Mouse (Mus musculus) limb, embryonic 10.5 days (tissue): ENCODE results near the gene Tmem59l. TPM values are rescaled to one million over a fixed set of nuclear protein-coding genes. Genes with fewer than 3 reads are reported as not detected.
A peak's percentile ranks its signal among the peaks of the same experiment; 100 is the strongest.

Experiments used
- DNase-seq: peaks from one replicate; pipeline ENCODE4 v3.0.0-alpha.2; 2017; ENCODE audit warnings: low spot score
- H3K27ac ChIP-seq: fragments of 300-500 bp; sonication (generic); 2 replicates; pipeline ENCODE4 v1.5.1; 2016; ENCODE audit warnings: mild to moderate bottlenecking
- H3K27me3 ChIP-seq: fragments of 300-500 bp; sonication (generic); 2 replicates; pipeline ENCODE4 v1.6.1; 2016; ENCODE audit warnings: low read depth, mild to moderate bottlenecking; ENCODE audit not compliant: poor library complexity, severe bottlenecking
- H3K36me3 ChIP-seq: fragments of 300-500 bp; sonication (generic); 2 replicates; pipeline ENCODE4 v1.6.1; 2016; ENCODE audit warnings: mild to moderate bottlenecking, moderate library complexity
- H3K4me1 ChIP-seq: fragments of 300-500 bp; sonication (generic); 2 replicates; pipeline ENCODE4 v1.6.1; 2016
- H3K4me3 ChIP-seq: fragments of 300-500 bp; sonication (generic); 2 replicates; pipeline ENCODE4 v1.5.1; 2016; ENCODE audit warnings: mild to moderate bottlenecking, moderate library complexity
- H3K9me3 ChIP-seq: fragments of 300-500 bp; sonication (generic); replicated peaks from 2 replicates; pipeline ENCODE4 v1.6.1; 2016; ENCODE audit warnings: mild to moderate bottlenecking
- WGBS: fragments of 180-500 bp; shearing (Covaris S2); methylation state at CpG from one replicate; pipeline ENCODE4 v1.1.7; 2016; 5-methylcytosine and 5-hydroxymethylcytosine counted together
- polyA plus RNA-seq: library from polyadenylated mRNA; unstranded; fragments of >200 nt; fragmentation: Nextera tagmentation; extraction: Ambion mirVana; gene quantifications from 2 replicates; pipeline ENCODE4 v1.2.1, GENCODE M21; 2016

Gene Tmem59l
- 22.4 and 23.7 TPM in 2 replicates for polyA plus RNA-seq

- Histone ChIP-seq H3K27ac (peak within 1 kb of the TSS; percentile 94), H3K36me3 (no peaks in the 10 kb centered on the region), H3K4me1 (peaks cover 75% of the 10 kb centered on the region), H3K4me3 (peak within 1 kb of the TSS; percentile 76), H3K9me3 (no peaks in the 10 kb centered on the region), H3K27me3 (peaks cover 91% of the 10 kb centered on the region)
- DNase-seq, result peak; percentile 58
- WGBS, result 6% methylated on average over 33 of the region's 33 CpGs
These were observed at the start of gene Tmem59l for GRCm38 (mm10) chr8:70486941-70487520. TSS of gene Tmem59l (minus strand) at chr8:70487358.

- H3K4me3 ChIP-seq, result no peak overlapping the region
- peaks cover 67% of the 10 kb centered on the region for H3K36me3 ChIP-seq
- peaks cover 18% of the 10 kb centered on the region for H3K4me1 ChIP-seq
- 84% methylated on average over 2 of the region's 2 CpGs for WGBS
- no peak overlapping the region for H3K27ac ChIP-seq
- no peak for DNase-seq
- H3K27me3 ChIP-seq, result no peaks in the 10 kb centered on the region
- no peaks in the 10 kb centered on the region for H3K9me3 ChIP-seq
These were observed 48.5 kb upstream of the Tmem59l start for GRCm38 (mm10) chr8:70535701-70536100.

GRCm38 (mm10) chr8:70535221-70535620 lies 48.1 kb upstream of the Tmem59l start:
- Histone ChIP-seq H3K36me3 (peaks cover 71% of the 10 kb centered on the region), H3K4me1 (peaks cover 14% of the 10 kb centered on the region), H3K9me3 (no peaks in the 10 kb centered on the region), H3K27ac (no peak overlapping the region), H3K27me3 (no peaks in the 10 kb centered on the region), H3K4me3 (no peak overlapping the region)
- no peak for DNase-seq
- 95% methylated on average over 3 of the region's 3 CpGs for WGBS

GRCm38 (mm10) chr8:70534281-70534680 lies 47.1 kb upstream of the Tmem59l start:
- WGBS, result 96% methylated on average over 12 of the region's 12 CpGs
- H3K9me3 ChIP-seq, result no peaks in the 10 kb centered on the region
- DNase-seq, result no peak
- H3K27me3 ChIP-seq, result no peaks in the 10 kb centered on the region
- no peak overlapping the region for H3K4me3 ChIP-seq
- H3K4me1 ChIP-seq, result peaks cover 12% of the 10 kb centered on the region
- H3K27ac ChIP-seq, result no peak overlapping the region
- H3K36me3 ChIP-seq, result peaks cover 81% of the 10 kb centered on the region

- WGBS, result 96% methylated on average over 2 of the region's 2 CpGs
- Histone ChIP-seq H3K4me3 (no peak overlapping the region), H3K36me3 (peaks cover 62% of the 10 kb centered on the region), H3K4me1 (peaks cover 23% of the 10 kb centered on the region), H3K9me3 (no peaks in the 10 kb centered on the region), H3K27me3 (no peaks in the 10 kb centered on the region), H3K27ac (no peak overlapping the region)
- DNase-seq, result no peak
These were observed 43.2 kb upstream of the Tmem59l start for GRCm38 (mm10) chr8:70530314-70530713.

- WGBS, result 97% methylated on average over 3 of the region's 3 CpGs
- no peak for DNase-seq
- H3K27me3 ChIP-seq, result no peaks in the 10 kb centered on the region
- H3K9me3 ChIP-seq, result no peaks in the 10 kb centered on the region
- no peak overlapping the region for H3K4me3 ChIP-seq
- H3K27ac ChIP-seq, result no peak overlapping the region
- H3K4me1 ChIP-seq, result peaks cover 23% of the 10 kb centered on the region
- peaks cover 56% of the 10 kb centered on the region for H3K36me3 ChIP-seq
These were observed 42.6 kb upstream of the Tmem59l start for GRCm38 (mm10) chr8:70529741-70530161.

GRCm38 (mm10) chr8:70529299-70529698 lies 42.1 kb upstream of the Tmem59l start:
- WGBS, result 86% methylated on average over 5 of the region's 5 CpGs
- Histone ChIP-seq H3K4me3 (peak overlapping the region; percentile 9; the same call in 1 of the 2 replicates), H3K27me3 (no peaks in the 10 kb centered on the region), H3K36me3 (peaks cover 52% of the 10 kb centered on the region), H3K4me1 (peaks cover 23% of the 10 kb centered on the region), H3K9me3 (no peaks in the 10 kb centered on the region), H3K27ac (no peak overlapping the region)
- no peak for DNase-seq

- peak overlapping the region; percentile 88 for H3K4me3 ChIP-seq
- H3K27ac ChIP-seq, result peak overlapping the region; percentile 100
- H3K4me1 ChIP-seq, result peaks cover 23% of the 10 kb centered on the region
- H3K36me3 ChIP-seq, result peaks cover 41% of the 10 kb centered on the region
- no peaks in the 10 kb centered on the region for H3K9me3 ChIP-seq
- H3K27me3 ChIP-seq, result no peaks in the 10 kb centered on the region
- no peak for DNase-seq
- WGBS, result 32% methylated on average over 13 of the region's 13 CpGs
These were observed 41.1 kb upstream of the Tmem59l start for GRCm38 (mm10) chr8:70528182-70528797.

GRCm38 (mm10) chr8:70527512-70528181 lies 40.5 kb upstream of the Tmem59l start, which contains the start of the genes Fkbp8 and Kxd1:
TSS of gene Fkbp8 (plus strand) at chr8:70527724.
TSS of gene Kxd1 (minus strand) at chr8:70527956.
- Histone ChIP-seq H3K4me3 (peak within 1 kb of the TSS; percentile 88), H3K27me3 (no peaks in the 10 kb centered on the region), H3K36me3 (peaks cover 35% of the 10 kb centered on the region), H3K4me1 (peaks cover 26% of the 10 kb centered on the region), H3K9me3 (no peaks in the 10 kb centered on the region), H3K27ac (peak within 1 kb of the TSS; percentile 100)
- WGBS, result under 1% methylated on average over 52 of the region's 61 CpGs
- DNase-seq, result peak; percentile 99

GRCm38 (mm10) chr8:70527111-70527511 lies 40.0 kb upstream of the Tmem59l start:
- H3K9me3 ChIP-seq, result no peaks in the 10 kb centered on the region
- H3K4me3 ChIP-seq, result peak overlapping the region; percentile 88
- peaks cover 30% of the 10 kb centered on the region for H3K36me3 ChIP-seq
- no peak for DNase-seq
- no peaks in the 10 kb centered on the region for H3K27me3 ChIP-seq
- 2% methylated on average over 8 of the region's 8 CpGs for WGBS
- peak overlapping the region; percentile 100 for H3K27ac ChIP-seq
- peaks cover 31% of the 10 kb centered on the region for H3K4me1 ChIP-seq

- peak; percentile 97 for DNase-seq
- Histone ChIP-seq H3K4me1 (peaks cover 20% of the 10 kb centered on the region), H3K27ac (peak overlapping the region; percentile 91), H3K4me3 (peak overlapping the region; percentile 79), H3K9me3 (no peaks in the 10 kb centered on the region), H3K27me3 (no peaks in the 10 kb centered on the region), H3K36me3 (peaks cover 17% of the 10 kb centered on the region)
- under 1% methylated on average over 49 of the region's 51 CpGs for WGBS
These were observed 35.6 kb upstream of the Tmem59l start for GRCm38 (mm10) chr8:70522592-70523403.

- Histone ChIP-seq H3K27me3 (no peaks in the 10 kb centered on the region), H3K4me1 (peaks cover 11% of the 10 kb centered on the region), H3K36me3 (peaks cover 37% of the 10 kb centered on the region), H3K9me3 (no peaks in the 10 kb centered on the region), H3K4me3 (no peak overlapping the region), H3K27ac (no peak overlapping the region)
- WGBS, result 76% methylated on average over 2 of the region's 2 CpGs
- DNase-seq, result no peak
These were observed 32.4 kb upstream of the Tmem59l start for GRCm38 (mm10) chr8:70519606-70520005.
